Mouse (Mus musculus) C2C12 (cell line): ENCODE measurements around the gene Hyal1. TPM values are rescaled to one million over a fixed set of nuclear protein-coding genes. Genes with fewer than 3 reads are reported as not detected.
A peak's percentile ranks its signal among the peaks of the same experiment; 100 is the strongest.

Experiments used
- H3K27me3 ChIP-seq: one replicate; pipeline ENCODE4 v1.6.1; 2011; ENCODE audit not compliant: control insufficient read depth, insufficient read depth, insufficient read length
- H3K36me3 ChIP-seq: one replicate; pipeline ENCODE4 v1.6.1; 2011; ENCODE audit not compliant: control insufficient read depth, insufficient read depth
- H3K4me3 ChIP-seq: one replicate; pipeline ENCODE4 v1.5.1; 2011; ENCODE audit warnings: mild to moderate bottlenecking, control low read depth; ENCODE audit not compliant: poor library complexity, insufficient read depth, severe bottlenecking
- H3K79me2 ChIP-seq: one replicate; pipeline ENCODE4 v1.6.1; 2011; ENCODE audit not compliant: control insufficient read depth, insufficient read depth
- H3K79me3 ChIP-seq: one replicate; pipeline ENCODE4 v1.6.1; 2011; ENCODE audit warnings: low read depth, control low read depth
- H3ac ChIP-seq: one replicate; pipeline ENCODE3; 2011; ENCODE audit warnings: low read depth; ENCODE audit not compliant: control insufficient read depth, insufficient read length
- CEBPB ChIP-seq: IDR thresholded peaks from one replicate; pipeline ENCODE4 v1.6.1; 2011; ENCODE audit warnings: low read depth, mild to moderate bottlenecking, control low read depth, moderate library complexity
- CTCF ChIP-seq: IDR thresholded peaks from one replicate; pipeline ENCODE4 v1.5.1; 2011; ENCODE audit not compliant: control insufficient read depth, insufficient read depth, insufficient read length
- FOSL1 ChIP-seq: IDR thresholded peaks from one replicate; pipeline ENCODE4 v1.8.0; 2011; ENCODE audit warnings: mild to moderate bottlenecking, low read length; ENCODE audit not compliant: poor library complexity, insufficient read depth, severe bottlenecking
- MAX ChIP-seq: IDR thresholded peaks from one replicate; pipeline ENCODE4 v1.6.1; 2011; ENCODE audit warnings: mild to moderate bottlenecking, control low read depth
- MYOD1 ChIP-seq: IDR thresholded peaks from one replicate; pipeline ENCODE4 v1.6.1; 2011; ENCODE audit warnings: low read depth; ENCODE audit not compliant: control insufficient read depth, insufficient read length
- MYOG ChIP-seq: IDR thresholded peaks from one replicate; pipeline ENCODE4 v1.6.1; 2011; ENCODE audit not compliant: control insufficient read depth, insufficient read length; ENCODE audit errors: extremely low read depth
- USF1 ChIP-seq: IDR thresholded peaks from one replicate; pipeline ENCODE4 v1.6.1; 2011; ENCODE audit warnings: low read depth, mild to moderate bottlenecking, control low read depth, moderate library complexity
- polyA plus RNA-seq: library from polyadenylated mRNA; unstranded; fragments of >200 nt; fragmentation: generic; extraction: Trizol; gene quantifications from one replicate; pipeline ENCODE4 v1.2.1, GENCODE M21; 2012; ENCODE audit warnings: missing spikeins

Gene Hyal1
- polyA plus RNA-seq, 1 experiment: 1.2 TPM

DNA sequence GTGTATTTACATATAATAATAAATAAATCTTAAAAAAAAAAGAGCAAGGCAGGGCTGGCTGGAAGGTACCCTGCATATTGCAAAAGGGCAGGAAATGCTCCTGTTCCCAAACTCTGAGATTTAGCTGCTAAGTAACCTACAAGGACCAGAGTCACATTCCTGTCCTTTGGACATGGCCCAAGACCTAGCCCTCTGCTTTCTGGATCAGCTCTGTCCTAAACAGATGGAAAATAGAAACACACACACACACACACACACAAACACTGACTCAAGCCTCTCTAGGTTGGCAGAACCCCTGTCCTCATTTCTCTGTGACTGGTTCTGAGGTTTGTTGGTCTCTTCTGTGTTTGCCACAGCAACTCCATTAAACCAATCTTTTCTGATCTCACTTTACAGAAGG lies 44.2 kb downstream of the Hyal1 start:
- Histone ChIP-seq H3K4me3 (no peak overlapping the region), H3K79me2 (peaks cover 60% of the 10 kb centered on the region), H3K27me3 (no peaks in the 10 kb centered on the region), H3K79me3 (peaks cover 36% of the 10 kb centered on the region), H3ac (no peak overlapping the region), H3K36me3 (peaks cover 49% of the 10 kb centered on the region)
- TF ChIP-seq CTCF: no peak
- no peak for TF ChIP-seq MAX
- no peak for TF ChIP-seq MYOG
- TF ChIP-seq FOSL1: no peak
- TF ChIP-seq CEBPB: no peak
- no peak for TF ChIP-seq MYOD1
- no peak for TF ChIP-seq USF1

DNA sequence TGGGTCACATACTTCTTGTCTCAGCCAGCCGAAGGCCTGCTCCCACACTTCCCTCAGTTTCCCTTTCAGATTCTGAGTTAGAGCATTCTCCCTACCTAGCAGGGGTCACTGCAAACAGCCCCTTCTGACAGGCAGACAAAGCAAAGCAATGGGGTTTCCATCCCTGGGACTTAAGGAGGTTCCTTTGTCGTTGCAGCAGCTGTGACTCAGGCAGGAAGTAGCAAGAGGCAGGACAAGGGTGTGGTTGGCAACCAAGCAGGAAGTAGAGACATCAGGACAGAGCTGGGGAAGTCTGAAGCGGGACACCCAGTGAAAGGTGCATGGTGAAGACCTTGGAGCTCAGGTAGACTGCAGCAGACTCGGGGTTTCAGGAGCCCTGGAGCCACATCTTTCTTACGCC lies 47.8 kb downstream of the Hyal1 start:
- Histone ChIP-seq H3K36me3 (peaks cover 18% of the 10 kb centered on the region), H3K79me3 (peaks cover 60% of the 10 kb centered on the region), H3ac (peak overlapping the region; percentile 27), H3K4me3 (no peak overlapping the region), H3K27me3 (no peaks in the 10 kb centered on the region), H3K79me2 (peaks cover 85% of the 10 kb centered on the region)
- no peak for TF ChIP-seq MYOG
- no peak for TF ChIP-seq MYOD1
- no peak for TF ChIP-seq CEBPB
- TF ChIP-seq FOSL1: no peak
- no peak for TF ChIP-seq CTCF
- TF ChIP-seq USF1: no peak
- no peak for TF ChIP-seq MAX

DNA sequence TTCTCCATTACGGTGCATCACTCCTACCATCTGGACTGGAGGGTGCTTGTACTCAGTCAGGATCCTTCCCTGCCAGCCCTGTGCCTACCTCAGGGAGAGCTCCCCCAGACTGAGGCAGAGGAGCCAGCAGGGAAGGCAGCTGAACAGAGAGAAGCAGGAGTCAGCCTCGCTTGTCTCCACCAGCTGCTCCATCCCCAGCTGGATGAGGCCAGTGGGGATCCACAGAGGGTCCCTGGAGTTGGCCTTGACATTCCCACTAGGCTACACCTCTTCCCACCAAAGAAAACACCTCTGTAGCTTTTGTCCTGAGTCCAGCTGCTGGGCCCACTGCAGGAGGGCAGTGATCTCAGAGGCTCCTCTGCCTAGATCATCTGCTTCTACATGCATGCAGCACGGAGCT lies 48.2 kb downstream of the Hyal1 start:
- H3K79me3 ChIP-seq: peaks cover 64% of the 10 kb centered on the region
- H3ac ChIP-seq: peak overlapping the region; percentile 27
- H3K4me3 ChIP-seq: no peak overlapping the region
- peaks cover 18% of the 10 kb centered on the region for H3K36me3 ChIP-seq
- TF ChIP-seq CTCF: no peak
- TF ChIP-seq CEBPB: no peak
- no peak for TF ChIP-seq USF1
- no peak for TF ChIP-seq MAX
- no peak for TF ChIP-seq MYOD1
- no peak for TF ChIP-seq FOSL1
- no peak for TF ChIP-seq MYOG
- H3K79me2 ChIP-seq: peaks cover 90% of the 10 kb centered on the region
- no peaks in the 10 kb centered on the region for H3K27me3 ChIP-seq

DNA sequence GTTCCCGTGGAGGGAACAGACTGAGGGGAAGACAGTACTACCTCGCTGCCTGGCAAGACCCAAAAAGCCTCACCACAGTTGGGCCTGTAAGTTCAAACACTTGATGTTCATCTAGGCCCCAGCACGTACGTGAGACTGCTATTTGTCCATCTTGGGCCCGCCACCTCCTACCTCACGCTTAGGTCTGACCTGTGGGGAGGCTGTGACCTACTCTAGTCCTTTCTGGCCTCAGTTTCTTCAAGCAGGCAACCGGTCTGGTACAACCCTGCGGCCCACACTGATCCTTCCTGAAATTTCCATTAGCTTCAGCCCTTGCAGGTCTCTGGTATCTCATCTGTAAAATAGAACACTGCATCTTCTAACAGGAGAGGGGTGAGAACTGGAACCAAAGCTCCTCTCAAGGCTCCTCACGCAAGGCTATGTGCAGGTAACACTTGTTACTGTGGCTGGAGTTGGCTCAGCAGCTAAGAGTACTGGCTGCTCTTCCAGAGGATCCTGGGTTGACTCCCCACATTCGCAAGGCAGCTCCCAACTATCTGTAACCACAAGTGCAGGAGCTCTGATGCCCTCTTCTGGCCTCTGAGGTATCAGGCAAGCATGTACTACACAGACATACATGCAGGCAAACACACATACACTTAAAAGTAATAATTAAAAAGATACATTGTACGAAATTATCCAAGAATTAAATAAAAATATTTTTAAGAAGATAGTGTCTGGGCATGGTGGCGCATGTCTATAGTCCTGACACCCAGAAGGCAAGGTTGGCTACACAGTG lies 48.8 kb downstream of the Hyal1 start:
- peaks cover 18% of the 10 kb centered on the region for H3K36me3 ChIP-seq
- H3K79me3 ChIP-seq: peaks cover 68% of the 10 kb centered on the region
- H3K79me2 ChIP-seq: peaks cover 95% of the 10 kb centered on the region
- no peak overlapping the region for H3K4me3 ChIP-seq
- no peak overlapping the region for H3ac ChIP-seq
- TF ChIP-seq CTCF: no peak
- no peak for TF ChIP-seq FOSL1
- TF ChIP-seq MAX: no peak
- no peak for TF ChIP-seq MYOG
- H3K27me3 ChIP-seq: no peaks in the 10 kb centered on the region

DNA sequence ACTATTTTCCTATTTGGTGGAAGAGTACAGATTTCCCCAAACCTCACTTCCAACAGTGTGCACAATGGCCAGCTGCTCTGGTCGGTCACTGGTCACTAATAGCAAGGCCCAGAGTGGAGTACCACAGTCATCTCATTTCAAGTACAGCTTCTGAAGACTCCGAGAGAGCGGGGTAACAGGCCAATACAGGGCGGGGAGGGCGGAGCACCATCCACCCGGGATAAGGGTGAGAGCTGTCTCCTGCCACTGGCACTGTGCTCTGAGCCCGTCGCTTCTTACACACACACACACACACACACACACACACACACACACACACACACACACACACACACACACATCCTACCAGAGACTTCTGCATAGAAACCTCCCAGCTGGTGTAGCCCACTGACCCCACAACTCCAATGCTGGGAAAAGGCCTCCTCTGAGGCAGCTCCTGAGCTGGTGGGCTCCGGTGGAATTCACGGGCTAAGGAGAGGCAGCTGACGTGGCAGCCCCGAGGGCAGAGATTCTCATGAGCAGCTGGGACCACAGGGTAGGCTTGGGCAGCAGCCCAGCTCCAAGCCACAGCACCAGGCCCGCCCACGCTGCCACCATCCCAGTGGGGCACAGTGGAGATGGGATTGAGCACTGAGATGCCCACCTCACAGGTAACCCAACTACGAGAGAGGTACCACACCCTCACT lies 49.6 kb downstream of the Hyal1 start:
- Histone ChIP-seq H3ac (no peak overlapping the region), H3K79me2 (peaks cover 100% of the 10 kb centered on the region), H3K36me3 (peaks cover 22% of the 10 kb centered on the region), H3K4me3 (no peak overlapping the region), H3K27me3 (no peaks in the 10 kb centered on the region), H3K79me3 (peaks cover 75% of the 10 kb centered on the region)
- TF ChIP-seq MYOD1: peak; percentile 54
- no peak for TF ChIP-seq CEBPB
- TF ChIP-seq MYOG: no peak
- TF ChIP-seq MAX: peak; percentile 22

DNA sequence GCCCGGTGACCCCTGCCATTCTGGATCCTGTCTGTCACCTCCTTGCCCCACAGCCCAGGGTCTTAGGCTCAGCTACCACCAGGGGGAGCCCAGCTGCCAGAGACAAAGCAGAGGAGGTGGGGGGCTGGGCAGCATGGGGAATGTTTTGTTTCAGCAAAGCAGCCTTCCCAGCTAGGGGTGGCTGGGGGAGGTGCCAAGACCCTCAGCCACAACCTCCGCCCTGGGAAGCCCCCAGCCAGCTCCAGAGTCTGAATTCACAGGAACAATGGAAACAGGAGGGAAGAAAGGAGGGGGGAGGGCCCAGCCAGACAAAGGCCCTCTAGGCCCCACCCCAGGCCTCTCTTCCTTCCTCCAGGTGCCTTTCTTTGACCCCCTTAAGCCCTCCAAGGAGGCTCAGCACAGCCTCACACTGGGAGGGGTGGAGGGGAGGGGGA lies 50.1 kb downstream of the Hyal1 start:
- Histone ChIP-seq H3ac (peak overlapping the region; percentile 12), H3K36me3 (peaks cover 22% of the 10 kb centered on the region), H3K79me2 (peaks cover 100% of the 10 kb centered on the region), H3K79me3 (peaks cover 81% of the 10 kb centered on the region), H3K4me3 (no peak overlapping the region), H3K27me3 (no peaks in the 10 kb centered on the region)
- TF ChIP-seq MYOD1: no peak
- peak; percentile 23 for TF ChIP-seq CTCF
